Mouse (Mus musculus): ENCODE results near the gene Abhd17b. TPM values are rescaled to one million over a fixed set of nuclear protein-coding genes. Genes with fewer than 3 reads are reported as not detected.

Gene Abhd17b
- polyA plus RNA-seq, 1 experiment from 2014 or later = 28.3 TPM

DNA sequence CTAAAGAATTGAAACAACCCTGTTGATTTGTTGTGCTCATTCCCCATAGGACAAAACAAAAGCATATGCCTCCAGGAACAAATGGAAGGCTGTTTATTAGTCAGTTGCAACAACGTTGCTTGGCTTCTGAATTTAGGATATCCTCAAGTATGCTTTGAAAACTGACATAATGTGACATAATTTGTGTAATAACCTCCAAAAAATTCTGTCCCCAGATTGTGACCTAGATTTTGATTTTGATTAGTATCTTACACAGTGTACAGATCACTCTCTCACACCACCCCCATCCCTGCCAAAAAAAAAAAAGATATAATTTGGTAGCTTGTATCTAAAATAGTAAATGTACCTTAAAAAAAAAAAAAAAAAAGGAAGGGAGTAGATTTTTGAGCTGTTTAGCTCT is 7.7 kb downstream of the Abhd17b start:
- Histone ChIP-seq H3K4me1 (no peaks in the 10 kb centered on the region), H3K9me3 (no peaks in the 10 kb centered on the region), H3K9ac (no peak overlapping the region), H3K4me2 (no peak overlapping the region), H3K27me3 (no peaks in the 10 kb centered on the region), H3K27ac (no peak overlapping the region), H3K4me3 (no peak overlapping the region), H3K36me3 (no peaks in the 10 kb centered on the region)
- no peak for ATAC-seq (ENCODE audit: insufficient number of reproducible peaks, low FRiP score, low TSS enrichment, low read depth)
- WGBS = 79% methylated on average over 1 of the region's 1 CpGs

DNA sequence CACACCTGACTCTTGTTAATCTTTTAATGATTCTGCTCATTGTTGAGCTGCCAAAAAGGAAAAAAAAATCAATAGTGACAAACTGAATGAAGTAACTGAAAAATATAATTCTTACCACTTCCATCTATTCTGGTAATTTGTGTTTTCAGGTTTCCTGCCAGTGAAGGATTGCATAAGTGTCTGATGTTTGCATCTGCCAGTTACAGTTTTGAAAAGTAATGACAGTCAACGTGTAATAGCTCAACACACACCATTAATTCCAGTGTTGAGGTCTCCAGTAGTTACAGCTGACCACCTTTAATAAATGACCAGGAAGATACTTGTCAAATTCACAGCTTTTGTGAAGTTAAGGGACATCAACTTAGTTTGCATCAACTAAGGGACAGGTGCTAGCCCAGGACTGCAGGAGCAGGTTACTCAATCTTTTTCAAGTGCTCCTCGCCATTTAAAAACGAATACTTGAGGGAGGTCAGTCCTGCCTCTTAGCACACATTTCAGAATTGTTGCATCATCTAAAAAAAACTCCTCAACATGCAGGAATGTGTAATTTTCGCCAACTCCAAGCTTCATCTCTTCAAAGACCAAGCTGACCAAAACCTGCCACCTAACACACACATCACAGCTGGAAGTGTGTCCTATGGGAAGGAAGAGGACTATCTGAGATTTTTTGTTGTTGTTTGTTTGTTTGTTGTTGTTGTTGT is 10.9 kb downstream of the Abhd17b start:
- H3K4me1 ChIP-seq = no peaks in the 10 kb centered on the region
- H3K27ac ChIP-seq = no peak overlapping the region
- no peaks in the 10 kb centered on the region for H3K9me3 ChIP-seq
- H3K27me3 ChIP-seq = no peaks in the 10 kb centered on the region
- 76% methylated on average over 4 of the region's 4 CpGs for WGBS
- H3K4me2 ChIP-seq = no peak overlapping the region
- H3K36me3 ChIP-seq = no peaks in the 10 kb centered on the region
- H3K4me3 ChIP-seq = no peak overlapping the region
- H3K9ac ChIP-seq = no peak overlapping the region
- no peak for ATAC-seq (ENCODE audit: insufficient number of reproducible peaks, low FRiP score, low TSS enrichment, low read depth)

DNA sequence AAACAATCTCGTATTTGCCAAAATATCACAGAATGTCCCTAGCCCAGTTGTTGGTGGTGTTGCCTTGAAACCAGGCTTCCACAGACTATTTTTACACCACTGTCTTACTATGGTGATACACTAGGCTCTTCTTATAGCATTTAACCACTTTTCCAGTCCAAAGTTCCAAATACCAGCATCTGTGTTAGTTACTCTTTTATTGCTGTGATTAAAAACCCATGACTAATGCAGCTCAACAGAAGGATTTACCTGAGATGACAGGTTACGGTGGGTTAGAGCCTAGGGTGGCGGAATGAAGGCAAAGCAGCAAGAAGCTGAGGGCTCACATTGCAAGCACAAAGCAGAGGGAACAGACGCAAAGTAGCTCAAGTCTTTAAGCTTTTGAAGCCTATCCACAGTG is 16.7 kb downstream of the Abhd17b start:
- H3K36me3 ChIP-seq = 0 out of 2 replicates have a peak, but pooled peaks cover 4% of the 10 kb centered on the region
- H3K9me3 ChIP-seq = no peaks in the 10 kb centered on the region
- no peaks in the 10 kb centered on the region for H3K4me1 ChIP-seq
- WGBS = 81% methylated on average over 4 of the region's 4 CpGs
- no peak overlapping the region for H3K9ac ChIP-seq
- no peak for ATAC-seq (ENCODE audit: insufficient number of reproducible peaks, low FRiP score, low TSS enrichment, low read depth)
- H3K4me2 ChIP-seq = no peak overlapping the region
- no peaks in the 10 kb centered on the region for H3K27me3 ChIP-seq
- no peak overlapping the region for H3K4me3 ChIP-seq
- H3K27ac ChIP-seq = no peak overlapping the region

DNA sequence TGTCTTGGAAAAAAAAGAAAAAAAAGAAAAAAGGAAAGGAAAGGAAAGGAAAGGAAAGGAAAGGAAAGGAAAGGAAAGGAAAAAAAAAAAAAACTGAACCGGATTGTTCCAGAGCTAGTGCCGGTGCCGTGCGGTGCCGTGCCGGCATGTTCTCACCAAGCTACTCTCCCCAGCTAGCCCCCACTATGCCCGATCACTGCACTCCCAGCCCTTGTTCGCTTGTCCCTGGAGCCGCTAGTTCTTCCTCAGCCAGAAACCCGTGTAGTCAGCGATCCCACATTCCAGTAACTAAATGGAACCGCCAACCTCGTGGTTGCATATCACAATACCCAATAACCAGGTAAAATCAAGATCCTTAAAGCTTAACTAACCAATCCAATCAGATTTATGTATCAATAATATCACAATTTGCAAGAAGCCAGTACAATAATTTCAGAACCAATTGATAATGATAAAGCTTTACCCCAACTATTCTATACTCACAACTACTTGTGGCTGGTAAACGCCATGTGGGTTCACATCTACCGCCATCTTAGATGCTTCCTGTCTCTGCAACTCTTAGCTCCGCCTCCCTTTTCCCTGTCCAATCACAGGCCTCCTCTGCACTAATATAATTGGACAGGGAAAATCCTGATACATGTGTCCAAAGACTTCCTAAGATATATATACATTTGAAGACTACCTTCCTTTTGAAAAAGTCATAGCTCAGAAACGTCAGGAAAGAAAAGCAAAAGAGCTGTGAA is 21.5 kb downstream of the Abhd17b start:
- Histone ChIP-seq H3K4me1 (no peaks in the 10 kb centered on the region), H3K27me3 (no peaks in the 10 kb centered on the region)
- 97% methylated on average over 17 of the region's 17 CpGs for WGBS

DNA sequence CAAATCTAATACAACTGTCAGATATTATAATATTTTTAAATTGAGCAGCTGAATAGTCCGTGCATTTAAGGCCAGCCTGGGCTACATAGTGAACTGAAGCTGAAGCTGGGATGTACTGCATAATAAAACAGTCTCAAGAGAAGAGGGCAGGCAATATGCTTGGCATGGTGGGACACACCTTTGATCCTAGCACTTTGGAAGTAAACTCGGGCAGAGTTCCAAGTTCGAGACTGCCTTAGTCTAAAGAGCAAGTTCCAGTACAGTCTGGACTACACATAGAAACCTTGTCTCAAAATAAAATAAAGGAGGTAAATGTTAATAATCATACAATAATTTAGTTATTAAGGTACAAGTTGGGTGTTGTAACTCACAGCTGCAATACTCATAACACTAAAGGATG is 27.1 kb downstream of the Abhd17b start:
- Histone ChIP-seq H3K4me3 (no peak overlapping the region), H3K27ac (no peak overlapping the region), H3K4me1 (no peaks in the 10 kb centered on the region), H3K27me3 (no peaks in the 10 kb centered on the region), H3K4me2 (no peak overlapping the region), H3K9me3 (no peaks in the 10 kb centered on the region), H3K36me3 (peaks cover 15% of the 10 kb centered on the region), H3K9ac (no peak overlapping the region)
- WGBS = 94% methylated on average over 3 of the region's 3 CpGs
- no peak for ATAC-seq (ENCODE audit: insufficient number of reproducible peaks, low FRiP score, low TSS enrichment, low read depth)

More for the DNA sequence above, 21.5 kb downstream of the Abhd17b start:
- H3K27ac ChIP-seq = no peak overlapping the region
- ATAC-seq (ENCODE audit: insufficient number of reproducible peaks, low FRiP score, low TSS enrichment, low read depth) = no peak
- H3K9me3 ChIP-seq = no peaks in the 10 kb centered on the region
- H3K9ac ChIP-seq = no peak overlapping the region
- no peak overlapping the region for H3K4me3 ChIP-seq
- H3K36me3 ChIP-seq = peaks cover 9% of the 10 kb centered on the region; the same call in 1 of the 2 replicates
- no peak overlapping the region for H3K4me2 ChIP-seq

DNA sequence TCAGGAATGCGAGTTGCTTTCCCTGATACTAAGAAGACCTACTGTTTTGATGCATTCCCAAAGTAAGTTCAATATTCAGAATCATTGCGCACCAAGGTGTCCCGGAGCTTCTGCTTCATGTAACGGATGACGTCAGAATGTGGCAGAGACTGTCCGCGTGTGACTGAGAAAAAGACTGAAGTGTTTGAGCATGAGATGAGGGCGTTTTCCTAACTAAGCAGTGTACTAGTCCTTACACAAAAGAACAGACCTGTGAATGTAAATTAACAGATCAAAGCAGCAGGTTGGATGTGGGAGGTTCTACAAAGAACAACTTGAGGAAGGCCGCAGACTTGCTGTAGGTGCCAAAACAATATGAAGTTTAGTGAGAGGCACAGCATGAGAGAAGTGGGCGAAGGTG is 28.0 kb downstream of the Abhd17b start:
- Histone ChIP-seq H3K27me3 (no peaks in the 10 kb centered on the region), H3K9ac (no peak overlapping the region), H3K4me1 (no peaks in the 10 kb centered on the region), H3K4me2 (no peak overlapping the region), H3K9me3 (no peaks in the 10 kb centered on the region), H3K4me3 (no peak overlapping the region), H3K27ac (no peak overlapping the region), H3K36me3 (peaks cover 15% of the 10 kb centered on the region)
- ATAC-seq (ENCODE audit: insufficient number of reproducible peaks, low FRiP score, low TSS enrichment, low read depth) = no peak
- WGBS = 96% methylated on average over 10 of the region's 10 CpGs

DNA sequence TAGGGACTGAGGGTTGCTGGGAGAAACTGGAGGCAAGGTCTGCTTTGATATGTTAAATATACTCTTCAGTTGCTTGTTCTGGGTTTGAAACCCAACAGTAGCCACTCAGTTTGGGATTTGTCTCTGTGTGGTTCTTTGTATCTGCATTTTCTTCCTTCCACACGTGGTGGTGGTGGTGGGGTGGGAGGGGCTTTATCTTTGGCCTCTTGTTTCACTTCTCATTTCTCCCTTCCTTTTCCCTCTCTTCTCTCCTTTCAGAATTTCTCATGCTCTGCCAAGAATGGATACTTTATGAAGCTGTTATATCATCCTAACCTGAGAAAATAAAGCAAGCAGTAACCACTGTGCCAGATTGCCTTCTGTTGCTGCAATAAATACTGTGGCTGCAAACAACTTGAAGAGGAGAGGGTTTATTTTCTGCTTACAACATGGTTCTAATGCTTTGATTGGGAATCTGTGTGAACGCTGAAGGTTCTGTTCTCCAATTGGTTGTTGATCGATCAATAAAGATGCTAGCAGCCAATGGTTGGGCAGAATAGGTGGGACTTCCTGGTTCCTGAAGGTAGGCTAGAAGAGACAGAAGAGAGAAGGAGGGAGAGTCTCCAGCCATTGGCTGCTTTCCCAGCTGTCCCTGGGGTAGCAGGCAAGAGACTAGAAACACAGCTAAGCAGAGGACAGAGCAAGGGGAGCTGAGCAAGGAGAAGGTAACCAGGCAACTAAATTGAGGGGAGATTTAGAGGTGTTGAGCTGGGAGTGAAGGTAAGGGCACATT is 60.5 kb downstream of the Abhd17b start:
- H3K4me1 ChIP-seq = peaks cover 13% of the 10 kb centered on the region; the same call in 1 of the 2 replicates

DNA sequence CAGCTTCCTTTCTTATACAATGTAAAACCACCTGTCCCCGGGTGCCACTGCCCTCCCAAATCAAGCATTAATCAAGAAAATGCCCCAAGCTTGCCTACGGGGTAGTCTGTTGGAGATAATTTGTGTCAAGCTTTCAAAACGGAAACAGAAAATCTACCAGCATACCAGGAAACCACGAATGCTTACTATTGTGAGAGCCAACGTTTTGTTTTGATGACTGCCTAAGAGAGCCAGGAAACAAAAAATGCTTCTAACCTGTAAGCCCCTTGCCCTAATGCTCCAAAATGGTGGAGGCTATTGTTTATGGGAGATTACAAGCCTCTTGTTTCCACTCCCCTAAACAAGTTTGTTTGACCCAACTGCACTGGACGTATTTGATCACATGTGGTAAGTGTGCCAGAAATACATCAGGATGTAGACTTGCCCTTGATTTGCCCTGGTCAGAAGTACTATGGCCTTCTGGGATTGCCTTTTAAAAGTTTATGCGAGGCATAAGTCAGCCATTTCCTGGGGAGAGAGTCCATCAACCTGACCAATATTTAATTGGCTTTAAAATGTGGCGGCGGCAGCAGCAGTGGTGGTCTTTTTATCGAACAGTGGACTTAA is 61.4 kb downstream of the Abhd17b start:
- Histone ChIP-seq H3K4me2 (no peak overlapping the region), H3K9me3 (no peaks in the 10 kb centered on the region), H3K9ac (no peak overlapping the region), H3K4me3 (no peak overlapping the region), H3K36me3 (no peaks in the 10 kb centered on the region), H3K4me1 (peaks cover 13% of the 10 kb centered on the region; the same call in 1 of the 2 replicates), H3K27ac (no peak overlapping the region), H3K27me3 (no peaks in the 10 kb centered on the region)
- ATAC-seq (ENCODE audit: insufficient number of reproducible peaks, low FRiP score, low TSS enrichment, low read depth) = no peak
- 47% methylated on average over 10 of the region's 10 CpGs for WGBS

More for the DNA sequence above, 60.5 kb downstream of the Abhd17b start:
- Histone ChIP-seq H3K27ac (no peak overlapping the region), H3K9me3 (no peaks in the 10 kb centered on the region), H3K9ac (no peak overlapping the region), H3K4me2 (no peak overlapping the region), H3K27me3 (no peaks in the 10 kb centered on the region), H3K36me3 (no peaks in the 10 kb centered on the region), H3K4me3 (no peak overlapping the region)
- 76% methylated on average over 3 of the region's 3 CpGs for WGBS
- no peak for ATAC-seq (ENCODE audit: insufficient number of reproducible peaks, low FRiP score, low TSS enrichment, low read depth)

DNA sequence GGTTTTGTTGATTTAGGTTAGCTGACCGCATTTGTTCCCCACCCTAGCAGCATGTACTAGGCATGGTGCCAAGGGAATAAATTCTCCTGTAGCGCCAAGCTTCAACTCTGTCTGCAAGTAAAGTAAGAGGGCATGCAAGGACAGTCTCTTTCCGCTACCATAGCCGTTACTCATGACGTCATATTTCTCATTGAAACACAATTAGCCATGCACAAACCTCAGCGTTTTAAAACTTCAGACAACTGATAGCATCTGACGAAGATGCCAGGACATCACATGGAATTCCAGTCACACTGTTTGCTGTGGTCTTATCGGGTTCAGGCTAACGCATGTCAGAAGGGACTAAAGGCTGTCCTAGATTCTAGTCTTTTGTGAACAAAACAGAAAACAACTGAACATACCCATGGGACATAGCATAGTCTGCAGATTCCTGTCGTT is 62.0 kb downstream of the Abhd17b start:
- Histone ChIP-seq H3K9me3 (no peaks in the 10 kb centered on the region), H3K4me1 (peaks cover 13% of the 10 kb centered on the region; the same call in 1 of the 2 replicates), H3K4me3 (no peak overlapping the region), H3K27me3 (no peaks in the 10 kb centered on the region), H3K4me2 (no peak overlapping the region), H3K36me3 (no peaks in the 10 kb centered on the region), H3K9ac (no peak overlapping the region), H3K27ac (no peak overlapping the region)
- ATAC-seq (ENCODE audit: insufficient number of reproducible peaks, low FRiP score, low TSS enrichment, low read depth) = no peak
- WGBS = 34% methylated on average over 10 of the region's 10 CpGs

DNA sequence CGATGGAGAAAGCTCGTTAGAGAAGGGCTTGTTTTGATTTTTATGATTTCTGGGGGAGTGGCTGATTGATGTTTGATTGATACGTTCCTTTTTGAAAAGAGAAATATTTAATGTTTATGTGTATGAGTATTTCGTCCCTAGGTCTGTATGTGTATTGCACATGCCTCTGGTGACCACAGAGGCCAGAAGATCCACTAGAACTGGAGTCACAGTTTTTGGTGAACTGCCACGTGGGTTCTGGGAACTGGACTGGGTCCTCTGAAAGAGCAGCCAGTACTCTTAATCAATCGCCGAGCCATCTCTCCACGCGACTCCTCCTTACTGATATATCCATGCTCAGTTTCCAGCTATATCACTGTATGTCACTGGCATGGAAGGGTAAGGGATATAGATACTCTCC is 62.5 kb downstream of the Abhd17b start:
- no peak overlapping the region for H3K4me3 ChIP-seq
- H3K27me3 ChIP-seq = no peaks in the 10 kb centered on the region
- whole genome bisulfite sequencing = 69% methylated on average over 9 of the region's 9 CpGs
- no peak overlapping the region for H3K4me2 ChIP-seq
- no peak overlapping the region for H3K9ac ChIP-seq
- H3K9me3 ChIP-seq = no peaks in the 10 kb centered on the region
- H3K36me3 ChIP-seq = no peaks in the 10 kb centered on the region
- H3K4me1 ChIP-seq = peaks cover 13% of the 10 kb centered on the region; the same call in 1 of the 2 replicates
- no peak for ATAC-seq (ENCODE audit: insufficient number of reproducible peaks, low FRiP score, low TSS enrichment, low read depth)
- no peak overlapping the region for H3K27ac ChIP-seq

DNA sequence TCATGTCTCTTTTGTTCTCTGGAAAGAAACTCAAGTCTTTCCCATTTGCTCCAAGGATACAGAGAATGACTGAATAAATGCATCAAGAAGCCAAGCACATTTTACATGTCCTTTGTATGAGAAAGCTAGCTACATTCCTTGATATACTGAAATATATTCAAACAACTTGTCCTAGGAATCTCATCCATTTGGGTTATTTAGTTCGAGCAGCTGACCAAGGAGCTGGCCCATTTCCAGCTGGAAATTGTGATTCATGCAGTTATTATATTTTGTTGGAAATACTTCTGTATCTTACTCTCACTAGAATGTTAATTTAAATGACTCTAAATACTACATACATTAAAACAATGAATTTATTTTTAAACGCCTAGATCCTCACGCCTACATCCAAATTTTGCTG is 63.5 kb downstream of the Abhd17b start:
- Histone ChIP-seq H3K4me2 (no peak overlapping the region), H3K4me3 (no peak overlapping the region), H3K9ac (no peak overlapping the region), H3K36me3 (no peaks in the 10 kb centered on the region), H3K27ac (no peak overlapping the region), H3K9me3 (no peaks in the 10 kb centered on the region), H3K27me3 (no peaks in the 10 kb centered on the region), H3K4me1 (peaks cover 13% of the 10 kb centered on the region; the same call in 1 of the 2 replicates)
- WGBS = 84% methylated on average over 3 of the region's 3 CpGs
- ATAC-seq (ENCODE audit: insufficient number of reproducible peaks, low FRiP score, low TSS enrichment, low read depth) = no peak
